Mouse (Mus musculus) liver, embryonic 11.5 days (tissue): Measurements from ENCODE around the gene Sdk1. TPM values are rescaled to one million over a fixed set of nuclear protein-coding genes. Genes with fewer than 3 reads are reported as not detected.

Experiments used
- ATAC-seq: fragments of 200-750 bp; cut with Nextera tagmentation; replicated peaks from 2 replicates; pipeline ENCODE4 v1.8.0; 2017; ENCODE audit warnings: moderate number of reproducible peaks, mild to moderate bottlenecking, moderate TSS enrichment, moderate library complexity; ENCODE audit not compliant: low FRiP score
- DNase-seq: peaks from one replicate; pipeline ENCODE4 v3.0.0-alpha.2; 2017; ENCODE audit warnings: low spot score
- H3K27ac ChIP-seq: fragments of 300-500 bp; sonication (generic); 2 replicates; pipeline ENCODE4 v1.5.1; 2014; ENCODE audit warnings: mild to moderate bottlenecking, low read depth, low read length, control low read depth
- H3K27me3 ChIP-seq: fragments of 300-500 bp; sonication (generic); replicated peaks from 2 replicates; pipeline ENCODE4 v1.6.1; 2014; ENCODE audit warnings: low read length, mixed read lengths; ENCODE audit not compliant: control insufficient read depth, insufficient read depth
- H3K36me3 ChIP-seq: fragments of 300-500 bp; sonication (generic); 2 replicates; pipeline ENCODE4 v1.6.1; 2014; ENCODE audit warnings: mild to moderate bottlenecking, low read length, moderate library complexity, mixed read lengths; ENCODE audit not compliant: control insufficient read depth, insufficient read depth
- H3K4me1 ChIP-seq: fragments of 300-500 bp; sonication (generic); replicated peaks from 2 replicates; pipeline ENCODE4 v1.6.1; 2014; ENCODE audit warnings: low read length, mixed read lengths; ENCODE audit not compliant: control insufficient read depth, insufficient read depth
- H3K4me2 ChIP-seq: fragments of 300-500 bp; sonication (generic); 2 replicates; pipeline ENCODE4 v1.6.1; 2014; ENCODE audit warnings: mild to moderate bottlenecking, control low read depth, moderate library complexity
- H3K4me3 ChIP-seq: fragments of 300-500 bp; sonication (generic); 2 replicates; pipeline ENCODE4 v1.5.1; 2014; ENCODE audit warnings: low read depth, low read length, control low read depth
- H3K9ac ChIP-seq: fragments of 300-500 bp; sonication (generic); 2 replicates; pipeline ENCODE4 v1.6.1; 2014; ENCODE audit warnings: low read depth, low read length, control low read depth
- H3K9me3 ChIP-seq: fragments of 300-500 bp; sonication (generic); 2 replicates; pipeline ENCODE4 v1.6.1; 2016; ENCODE audit warnings: low read length, inconsistent platforms, mixed read lengths; ENCODE audit not compliant: control insufficient read depth
- WGBS: fragments of 180-500 bp; shearing (Covaris S2); extraction: QIAGEN DNeasy Blood & Tissue Kit; methylation state at CpG from one replicate; pipeline ENCODE4 v1.1.7; 2014; 5-methylcytosine and 5-hydroxymethylcytosine counted together
- polyA plus RNA-seq: library from polyadenylated mRNA; unstranded; fragments of >200 nt; fragmentation: Nextera tagmentation; extraction: Ambion mirVana; gene quantifications from 2 replicates; pipeline ENCODE4 v1.2.1, GENCODE M21; 2014

Gene Sdk1
- polyA plus RNA-seq, 1 experiment from 2014 or later: 0.53 TPM

DNA sequence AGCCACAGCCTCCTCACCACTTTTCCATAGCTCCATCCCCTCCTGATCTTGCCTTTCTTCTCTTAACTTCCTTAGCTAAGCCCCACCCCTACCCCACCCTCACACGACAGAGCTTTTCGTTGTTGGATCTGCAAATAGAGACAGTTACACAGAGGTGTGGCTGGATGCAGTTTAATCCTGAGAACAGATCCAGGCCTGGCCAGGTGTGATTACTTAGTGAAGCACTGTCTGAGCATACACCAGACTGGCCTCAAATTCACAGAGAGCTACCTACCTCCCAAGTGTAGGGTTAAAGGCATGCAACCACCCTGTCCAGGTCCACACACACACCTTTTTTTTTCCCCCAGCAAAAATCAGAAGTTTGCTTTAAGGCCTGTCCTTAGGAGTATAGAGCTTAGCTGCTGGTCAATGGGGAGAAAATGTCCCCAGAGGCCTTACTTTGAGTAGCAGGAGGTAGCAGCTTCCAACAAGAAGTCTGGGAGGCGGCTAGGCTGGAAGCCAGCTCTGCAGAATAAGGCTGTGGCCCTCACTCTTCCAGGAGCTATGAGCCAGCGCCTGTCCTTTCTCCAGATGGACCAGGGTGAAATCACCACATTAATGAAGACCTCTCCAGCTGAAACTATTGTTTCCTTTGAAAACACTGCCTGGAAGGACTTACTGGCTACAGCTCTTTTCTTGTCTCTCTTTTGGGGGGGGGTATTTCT lies 781.7 kb downstream of the Sdk1 start:
- ATAC-seq: no peak
- WGBS: 67% methylated on average over 4 of the region's 4 CpGs

DNA sequence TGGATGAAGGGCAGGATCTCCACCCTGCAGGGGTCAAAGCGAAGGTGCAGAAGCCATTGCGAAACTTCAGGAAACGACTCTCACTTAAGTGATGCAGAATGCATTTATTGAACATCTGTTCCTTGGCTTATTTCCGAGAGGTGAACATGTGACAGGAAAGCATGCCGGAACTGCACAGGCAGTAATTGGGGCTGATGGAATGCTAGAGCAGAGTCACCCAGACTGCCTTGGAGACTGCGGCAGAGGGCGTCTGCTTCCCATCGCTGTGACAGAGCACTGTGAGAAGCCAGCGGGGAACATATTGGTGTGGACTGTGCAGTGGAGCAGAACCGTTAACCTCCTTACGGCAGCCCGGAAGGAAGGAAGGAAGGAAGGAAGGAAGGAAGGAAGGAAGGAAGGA lies 783.2 kb downstream of the Sdk1 start:
- Histone ChIP-seq H3K27me3 (no peaks in the 10 kb centered on the region), H3K4me2 (no peak overlapping the region), H3K4me3 (no peak overlapping the region), H3K36me3 (no peaks in the 10 kb centered on the region), H3K9ac (no peak overlapping the region), H3K4me1 (no peaks in the 10 kb centered on the region), H3K27ac (no peak overlapping the region), H3K9me3 (no peaks in the 10 kb centered on the region)
- WGBS: 69% methylated on average over 12 of the region's 12 CpGs
- DNase-seq: no peak
- no peak for ATAC-seq

More for the DNA sequence above, 781.7 kb downstream of the Sdk1 start:
- no peaks in the 10 kb centered on the region for H3K4me1 ChIP-seq
- no peak overlapping the region for H3K27ac ChIP-seq
- DNase-seq: no peak
- no peak overlapping the region for H3K9ac ChIP-seq
- H3K4me2 ChIP-seq: no peak overlapping the region
- no peaks in the 10 kb centered on the region for H3K9me3 ChIP-seq
- H3K36me3 ChIP-seq: no peaks in the 10 kb centered on the region
- H3K27me3 ChIP-seq: no peaks in the 10 kb centered on the region
- no peak overlapping the region for H3K4me3 ChIP-seq

DNA sequence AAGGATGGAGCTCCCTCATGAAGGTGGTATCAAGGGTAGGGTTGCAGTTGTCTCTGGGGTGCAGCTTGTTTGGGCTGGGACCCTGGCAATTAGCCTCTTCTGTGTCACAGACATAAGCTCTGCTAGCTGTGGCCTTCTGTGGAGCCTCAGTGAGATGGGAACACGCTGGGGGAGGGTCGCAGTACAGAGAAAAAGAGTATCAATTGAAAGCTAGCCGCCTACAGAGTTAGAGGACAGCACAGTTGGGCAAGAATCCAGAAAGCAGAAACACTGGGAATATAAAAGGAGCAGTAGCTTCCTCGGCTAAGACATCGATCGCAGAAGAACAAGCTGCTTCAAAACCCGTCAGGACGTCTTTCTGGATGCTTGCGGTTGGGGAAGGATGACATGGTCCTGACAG lies 795.2 kb downstream of the Sdk1 start:
- no peaks in the 10 kb centered on the region for H3K36me3 ChIP-seq
- no peaks in the 10 kb centered on the region for H3K9me3 ChIP-seq
- ATAC-seq: no peak
- no peak overlapping the region for H3K4me2 ChIP-seq
- H3K9ac ChIP-seq: no peak overlapping the region
- no peaks in the 10 kb centered on the region for H3K4me1 ChIP-seq
- WGBS: 84% methylated on average over 9 of the region's 9 CpGs
- no peak for DNase-seq
- no peak overlapping the region for H3K4me3 ChIP-seq
- H3K27ac ChIP-seq: no peak overlapping the region
- H3K27me3 ChIP-seq: no peaks in the 10 kb centered on the region

DNA sequence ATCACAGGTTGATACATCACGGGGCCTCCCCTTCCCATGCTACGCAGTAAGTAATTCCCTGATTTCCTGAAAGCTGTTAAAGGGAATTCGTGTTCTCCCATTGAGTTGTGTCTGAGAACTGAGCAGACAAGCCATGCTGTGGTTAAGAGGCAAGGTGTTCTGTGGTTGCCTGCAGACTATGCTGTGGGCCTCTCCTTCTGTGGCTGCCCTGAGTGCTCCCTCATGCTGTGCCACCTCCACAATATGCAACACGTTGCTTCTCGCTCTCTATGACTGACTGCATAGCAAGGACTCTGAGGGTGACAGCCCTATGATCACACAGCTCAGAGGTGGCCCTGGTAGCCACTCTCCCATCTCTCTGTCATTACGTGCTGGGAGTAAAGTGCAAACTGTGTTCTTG lies 797.9 kb downstream of the Sdk1 start:
- Histone ChIP-seq H3K4me2 (no peak overlapping the region), H3K4me3 (no peak overlapping the region), H3K27me3 (no peaks in the 10 kb centered on the region), H3K9ac (no peak overlapping the region), H3K36me3 (no peaks in the 10 kb centered on the region), H3K4me1 (no peaks in the 10 kb centered on the region), H3K9me3 (no peaks in the 10 kb centered on the region), H3K27ac (no peak overlapping the region)
- no peak for DNase-seq
- 77% methylated on average over 6 of the region's 6 CpGs for whole genome bisulfite sequencing
- no peak for ATAC-seq

DNA sequence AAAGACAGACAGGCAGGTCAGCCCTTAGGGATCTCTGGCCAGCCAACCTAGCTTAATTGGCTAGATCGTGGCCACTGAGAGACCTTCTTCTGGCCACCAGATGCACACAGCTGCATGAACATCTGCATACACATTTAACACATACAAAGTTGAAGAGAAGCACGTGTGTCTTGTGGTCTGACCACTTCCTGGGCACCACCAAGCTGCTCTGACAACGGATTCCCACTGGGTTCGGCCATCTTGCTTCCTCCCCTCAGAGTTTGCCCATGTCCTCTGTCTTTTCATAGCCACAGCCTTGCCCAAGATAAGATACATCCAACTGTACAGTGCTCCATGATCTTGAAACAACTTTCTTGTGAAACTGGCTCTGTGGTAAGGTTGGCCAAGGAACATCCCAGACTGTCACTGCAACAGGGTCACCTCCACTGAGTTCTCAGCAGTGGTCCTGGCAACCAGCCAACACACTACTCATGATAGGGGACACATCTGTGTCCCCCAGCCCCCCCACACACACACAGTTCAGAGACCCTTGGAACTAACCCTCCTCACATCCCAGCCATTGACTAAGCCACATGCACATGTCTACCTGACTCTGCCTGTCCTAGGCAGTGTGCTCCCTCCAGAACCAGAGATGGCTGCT lies 798.7 kb downstream of the Sdk1 start:
- Histone ChIP-seq H3K4me2 (no peak overlapping the region), H3K4me1 (no peaks in the 10 kb centered on the region), H3K4me3 (no peak overlapping the region), H3K27me3 (no peaks in the 10 kb centered on the region), H3K36me3 (no peaks in the 10 kb centered on the region), H3K9ac (no peak overlapping the region), H3K9me3 (no peaks in the 10 kb centered on the region), H3K27ac (no peak overlapping the region)
- 63% methylated on average over 4 of the region's 4 CpGs for WGBS
- DNase-seq: no peak
- ATAC-seq: no peak

DNA sequence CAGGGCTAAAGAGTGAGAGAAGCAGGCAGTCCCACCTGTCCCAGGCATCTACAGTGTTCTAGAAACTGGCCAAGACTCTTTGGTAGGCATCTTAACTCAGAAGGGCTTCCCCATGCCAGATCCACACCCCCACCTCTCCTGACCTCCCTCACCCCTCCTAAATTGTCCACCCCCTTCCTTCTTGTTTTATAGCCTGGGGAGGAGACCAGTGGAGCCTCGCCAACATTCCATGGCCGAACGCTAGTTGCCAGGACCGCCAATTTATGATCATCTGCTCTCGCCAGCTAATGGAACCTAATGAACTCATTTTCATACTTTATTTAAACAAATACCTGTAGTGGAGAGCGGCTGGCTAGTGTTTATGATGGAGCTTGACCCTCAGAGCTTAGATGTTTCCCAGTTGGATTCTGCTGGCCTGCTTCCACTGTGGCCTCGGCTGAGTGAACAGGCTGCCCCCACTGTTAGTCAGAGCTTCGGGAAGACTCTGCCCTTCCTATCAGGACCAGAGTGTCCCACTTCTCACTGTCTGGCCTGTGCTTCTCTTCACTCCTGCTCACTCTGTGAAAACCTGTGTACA lies 800.0 kb downstream of the Sdk1 start:
- ATAC-seq: no peak
- WGBS: 81% methylated on average over 8 of the region's 8 CpGs

DNA sequence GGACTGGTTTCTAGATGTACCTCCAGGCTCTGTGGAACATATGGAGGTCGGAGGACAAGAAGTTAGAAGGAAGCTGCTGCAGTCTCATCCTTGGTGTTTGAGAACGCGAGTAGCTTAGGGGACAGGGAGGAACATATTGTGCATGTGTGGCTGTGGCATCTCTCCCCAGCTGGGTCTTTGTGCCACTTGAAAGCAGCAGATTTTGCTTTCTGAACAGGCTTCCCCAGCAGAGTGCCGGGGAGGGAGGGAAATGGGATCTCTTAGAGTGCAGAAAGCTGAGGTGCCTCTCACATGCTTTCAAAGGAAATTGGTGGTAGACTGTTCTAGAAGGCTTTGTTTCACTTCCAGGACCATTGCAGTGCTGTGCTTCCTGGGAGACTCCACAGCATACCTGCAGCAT lies 820.5 kb downstream of the Sdk1 start:
- H3K4me2 ChIP-seq: no peak overlapping the region

More for the DNA sequence above, 800.0 kb downstream of the Sdk1 start:
- Histone ChIP-seq H3K9ac (no peak overlapping the region), H3K27me3 (no peaks in the 10 kb centered on the region), H3K4me1 (no peaks in the 10 kb centered on the region), H3K36me3 (no peaks in the 10 kb centered on the region), H3K4me3 (no peak overlapping the region), H3K4me2 (no peak overlapping the region), H3K9me3 (no peaks in the 10 kb centered on the region), H3K27ac (no peak overlapping the region)
- DNase-seq: no peak

DNA sequence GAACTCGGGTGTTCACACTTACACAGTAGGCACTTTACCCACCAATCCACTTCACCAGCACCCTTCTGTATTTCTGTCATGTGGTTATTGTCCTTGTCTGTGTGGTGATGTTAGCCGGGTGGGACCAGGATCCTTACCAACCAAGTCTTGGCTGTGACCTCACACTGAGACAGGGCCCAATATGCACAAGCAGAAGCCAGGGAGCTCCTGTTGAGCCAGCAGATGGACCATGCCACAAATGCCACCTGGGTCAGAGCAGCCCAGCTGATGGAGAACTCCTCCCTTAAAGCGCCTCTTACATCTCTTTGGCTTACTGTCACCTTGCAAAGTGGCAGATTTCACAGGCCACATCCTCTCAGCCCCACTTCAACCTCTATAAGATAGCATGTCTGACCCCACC lies 830.0 kb downstream of the Sdk1 start:
- H3K27me3 ChIP-seq: no peaks in the 10 kb centered on the region
- no peak for ATAC-seq
- WGBS: 88% methylated on average over 3 of the region's 3 CpGs

More for the DNA sequence above, 820.5 kb downstream of the Sdk1 start:
- ATAC-seq (no peak), DNase-seq (no peak)
- no peaks in the 10 kb centered on the region for H3K36me3 ChIP-seq
- 78% methylated on average over 4 of the region's 4 CpGs for WGBS
- no peaks in the 10 kb centered on the region for H3K4me1 ChIP-seq
- H3K9ac ChIP-seq: no peak overlapping the region
- peaks cover 8% of the 10 kb centered on the region; the same call in 1 of the 2 replicates for H3K9me3 ChIP-seq
- H3K4me3 ChIP-seq: no peak overlapping the region
- H3K27me3 ChIP-seq: no peaks in the 10 kb centered on the region
- H3K27ac ChIP-seq: no peak overlapping the region

DNA sequence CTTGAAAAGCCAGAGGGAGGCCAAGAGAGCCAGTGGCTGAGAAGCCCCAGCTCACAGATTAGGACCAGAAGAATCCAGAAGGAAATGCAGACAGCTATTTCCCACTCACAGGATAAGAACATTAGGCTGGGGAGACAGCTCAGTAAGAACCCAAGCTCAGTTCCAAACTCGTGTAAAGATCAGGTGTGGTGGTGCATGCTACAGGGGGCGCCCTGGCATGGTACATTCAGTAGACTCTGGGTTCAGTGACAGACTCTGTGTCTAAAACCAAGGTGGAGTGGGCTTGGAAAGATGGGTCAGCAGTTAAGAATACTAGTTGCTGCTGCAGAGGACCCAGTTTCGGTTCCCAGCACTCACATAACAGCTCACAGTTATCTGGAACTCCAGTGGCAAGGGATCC lies 832.6 kb downstream of the Sdk1 start:
- no peaks in the 10 kb centered on the region for H3K27me3 ChIP-seq
- DNase-seq: no peak
- H3K9ac ChIP-seq: no peak overlapping the region
- no peak overlapping the region for H3K4me3 ChIP-seq
- H3K36me3 ChIP-seq: no peaks in the 10 kb centered on the region
- H3K4me1 ChIP-seq: no peaks in the 10 kb centered on the region
- H3K27ac ChIP-seq: no peak overlapping the region
- H3K4me2 ChIP-seq: no peak overlapping the region
- no peaks in the 10 kb centered on the region for H3K9me3 ChIP-seq
- ATAC-seq: no peak
- WGBS: 69% methylated on average over 3 of the region's 3 CpGs

More for the DNA sequence above, 830.0 kb downstream of the Sdk1 start:
- no peak overlapping the region for H3K27ac ChIP-seq
- no peak for DNase-seq
- H3K9me3 ChIP-seq: no peaks in the 10 kb centered on the region
- H3K4me1 ChIP-seq: no peaks in the 10 kb centered on the region
- H3K4me3 ChIP-seq: no peak overlapping the region
- no peak overlapping the region for H3K4me2 ChIP-seq
- H3K36me3 ChIP-seq: no peaks in the 10 kb centered on the region
- no peak overlapping the region for H3K9ac ChIP-seq
